Mouse (Mus musculus) myocyte (in vitro differentiated cells): ENCODE results near the gene Arpc5l.

ENCODE experiments used
- E2F4 ChIP-seq: IDR thresholded peaks from one replicate; pipeline ENCODE4 v1.6.1; 2011; ENCODE audit warnings: mild to moderate bottlenecking, control low read depth, moderate library complexity; ENCODE audit not compliant: insufficient read depth
- TCF12 ChIP-seq: IDR thresholded peaks from one replicate; pipeline ENCODE4 v1.6.1; 2011; ENCODE audit warnings: mild to moderate bottlenecking, control low read depth; ENCODE audit not compliant: poor library complexity, insufficient read depth, severe bottlenecking

- TF ChIP-seq E2F4 (no peak), TCF12 (no peak)
These were observed 35.1 kb downstream of the Arpc5l start for GRCm38 (mm10) chr2:39040215-39040614.
